Mouse (Mus musculus) kidney, postnatal 0 days (tissue): Measurements from ENCODE around the gene Dhrs7c. TPM values are rescaled to one million over a fixed set of nuclear protein-coding genes. Genes with fewer than 3 reads are reported as not detected.

ENCODE experiments used
- ATAC-seq: fragments of 200-750 bp; cut with Nextera tagmentation; replicated peaks from 2 replicates; pipeline ENCODE4 v1.8.0; 2017; ENCODE audit warnings: low read depth, moderate number of reproducible peaks, moderate TSS enrichment, moderate library complexity; ENCODE audit not compliant: low FRiP score
- DNase-seq: peaks from one replicate; pipeline ENCODE4 v3.0.0-alpha.2; 2016; ENCODE audit warnings: low spot score
- H3K27ac ChIP-seq: fragments of 300-500 bp; sonication (generic); 2 replicates; pipeline ENCODE4 v1.5.1; 2014; ENCODE audit warnings: mild to moderate bottlenecking
- H3K27me3 ChIP-seq: fragments of 300-500 bp; sonication (generic); 2 replicates; pipeline ENCODE4 v1.6.1; 2014; ENCODE audit warnings: low read length, mixed read lengths; ENCODE audit not compliant: insufficient read depth
- H3K36me3 ChIP-seq: fragments of 300-500 bp; sonication (generic); 2 replicates; pipeline ENCODE4 v1.6.1; 2014; ENCODE audit warnings: low read length, mixed read lengths; ENCODE audit not compliant: insufficient read depth
- H3K4me1 ChIP-seq: fragments of 300-500 bp; sonication (generic); replicated peaks from 2 replicates; pipeline ENCODE4 v1.6.1; 2014; ENCODE audit warnings: antibody characterized with exemption, low read length, mixed read lengths; ENCODE audit not compliant: insufficient read depth
- H3K4me2 ChIP-seq: fragments of 300-500 bp; sonication (generic); 2 replicates; pipeline ENCODE4 v1.6.1; 2014; ENCODE audit warnings: mild to moderate bottlenecking, low read length, moderate library complexity, mixed read lengths
- H3K4me3 ChIP-seq: fragments of 300-500 bp; sonication (generic); replicated peaks from 2 replicates; pipeline ENCODE4 v1.5.1; 2014; ENCODE audit warnings: low read depth, low read length
- H3K9ac ChIP-seq: fragments of 300-500 bp; sonication (generic); 2 replicates; pipeline ENCODE4 v1.6.1; 2014; ENCODE audit warnings: low read depth, low read length
- H3K9me3 ChIP-seq: fragments of 300-500 bp; sonication (generic); replicated peaks from 2 replicates; pipeline ENCODE4 v1.6.1; 2016; ENCODE audit warnings: low read length, inconsistent platforms, mixed read lengths
- CTCF ChIP-seq: IDR thresholded peaks from 2 replicates; pipeline ENCODE4 v1.5.1; 2016; ENCODE audit warnings: antibody characterized with exemption, low read depth, mild to moderate bottlenecking, moderate library complexity
- WGBS: fragments of 180-500 bp; shearing (Covaris S2); extraction: QIAGEN DNeasy Blood & Tissue Kit; methylation state at CpG from one replicate; pipeline ENCODE4 v1.1.7; 2014; 5-methylcytosine and 5-hydroxymethylcytosine counted together
- polyA plus RNA-seq: library from polyadenylated mRNA; unstranded; fragments of >200 nt; fragmentation: Nextera tagmentation; extraction: Ambion mirVana; gene quantifications from 2 replicates; pipeline ENCODE4 v1.2.1, GENCODE M21; 2015

Gene Dhrs7c
- polyA plus RNA-seq: not detected in 2 replicates

DNA sequence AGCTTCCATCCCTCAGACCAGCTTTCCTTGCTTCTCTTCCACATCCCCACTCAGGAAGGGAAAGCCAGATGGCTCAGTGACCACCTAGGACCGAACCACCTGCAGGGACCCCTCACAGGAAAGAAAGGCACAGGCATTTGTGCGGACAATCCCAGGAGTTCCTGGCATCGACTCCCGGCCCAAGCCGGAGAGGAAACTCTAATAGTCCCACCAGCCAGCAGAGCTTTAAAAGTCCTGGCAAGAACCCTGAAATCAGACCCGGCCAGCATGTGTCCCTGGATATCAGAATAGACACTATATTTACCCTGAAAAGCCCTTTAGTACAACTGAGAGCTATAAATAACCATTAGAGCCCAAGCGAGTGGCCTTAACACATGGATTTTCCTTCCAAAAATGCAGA lies at the start of gene Dhrs7c:
Gene Dhrs7c (plus strand): TSS at position 257 of the 400 bp plus-strand sequence.
- H3K4me2 ChIP-seq: no peak within 1 kb of the TSS
- no peak for DNase-seq
- TF ChIP-seq CTCF: no peak
- no peak within 1 kb of the TSS for H3K27ac ChIP-seq
- H3K9me3 ChIP-seq: no peaks in the 10 kb centered on the region
- no peaks in the 10 kb centered on the region for H3K27me3 ChIP-seq
- H3K4me1 ChIP-seq: no peaks in the 10 kb centered on the region
- WGBS: 62% methylated on average over 7 of the region's 7 CpGs
- no peaks in the 10 kb centered on the region for H3K36me3 ChIP-seq
- H3K9ac ChIP-seq: no peak within 1 kb of the TSS
- no peak within 1 kb of the TSS for H3K4me3 ChIP-seq
- no peak for ATAC-seq

DNA sequence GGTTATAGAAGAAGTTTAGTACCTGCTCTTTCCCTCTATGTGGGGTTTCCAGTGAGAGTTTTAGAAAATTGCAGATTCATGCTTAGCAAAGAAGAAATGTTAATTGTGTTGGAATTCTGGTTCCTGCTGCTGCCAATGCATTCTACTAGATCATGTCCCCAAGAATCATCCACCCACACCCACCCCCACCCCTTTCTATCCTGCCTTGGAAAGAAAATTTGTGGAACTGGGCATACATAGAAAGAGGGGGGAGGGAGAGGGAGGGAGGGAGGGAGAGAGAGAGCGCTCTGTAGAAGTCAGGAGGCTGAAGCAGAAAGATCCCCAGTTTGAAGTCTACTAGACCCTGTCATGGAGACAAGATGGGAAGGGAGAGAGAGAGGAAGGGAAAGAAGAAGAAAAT lies 41.7 kb upstream of the Dhrs7c start:
- Histone ChIP-seq H3K4me2 (no peak overlapping the region), H3K27me3 (no peaks in the 10 kb centered on the region), H3K4me1 (no peaks in the 10 kb centered on the region), H3K4me3 (no peak overlapping the region), H3K9me3 (no peaks in the 10 kb centered on the region), H3K9ac (no peak overlapping the region), H3K36me3 (no peaks in the 10 kb centered on the region), H3K27ac (no peak overlapping the region)
- 100% methylated on average over 1 of the region's 1 CpGs for WGBS
- DNase-seq: no peak
- TF ChIP-seq CTCF: no peak
- ATAC-seq: no peak

DNA sequence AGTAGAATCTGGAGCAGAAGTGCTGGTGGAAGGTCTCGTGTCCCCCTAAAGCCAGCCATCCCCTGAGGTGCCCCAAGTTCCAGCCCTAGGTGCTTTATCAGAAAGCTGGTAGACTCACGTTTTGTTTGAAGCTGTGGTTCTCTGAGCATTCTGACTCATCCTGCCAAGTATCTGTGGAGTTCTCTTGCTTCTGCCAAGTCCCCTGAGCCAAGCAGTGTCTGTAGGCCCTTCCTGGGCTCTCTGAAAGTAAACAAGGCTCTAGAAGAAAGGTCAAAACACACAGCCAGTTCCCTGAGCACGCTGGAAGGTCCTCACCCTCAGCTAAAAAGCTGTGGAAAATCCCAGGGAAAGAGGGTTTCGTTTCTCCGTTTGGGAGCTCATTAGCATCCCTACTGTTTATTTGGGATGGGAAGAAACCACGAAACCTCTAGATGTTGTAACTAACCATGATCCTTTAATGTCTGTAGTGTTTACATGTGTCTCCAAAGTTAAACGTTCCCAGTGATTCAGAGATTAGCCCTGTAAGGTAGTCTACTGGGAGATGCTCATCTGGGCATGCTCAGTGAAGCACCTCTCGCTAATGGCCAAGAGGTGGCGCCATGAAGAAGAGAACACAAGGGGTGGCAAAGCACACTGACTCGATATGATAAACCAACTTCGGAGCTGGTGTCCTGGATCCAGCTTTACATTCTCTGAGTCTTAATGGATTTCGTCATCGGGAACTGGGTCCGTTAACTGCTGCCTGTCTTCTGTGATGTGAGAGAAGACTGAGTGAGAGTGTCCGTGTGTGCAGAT lies 40.4 kb upstream of the Dhrs7c start:
- H3K27me3 ChIP-seq: no peaks in the 10 kb centered on the region
- no peaks in the 10 kb centered on the region for H3K9me3 ChIP-seq
- H3K36me3 ChIP-seq: no peaks in the 10 kb centered on the region
- no peaks in the 10 kb centered on the region for H3K4me1 ChIP-seq
- no peak overlapping the region for H3K4me3 ChIP-seq
- H3K27ac ChIP-seq: no peak overlapping the region
- WGBS: 70% methylated on average over 15 of the region's 15 CpGs
- ATAC-seq (no peak), DNase-seq (no peak)
- peak; percentile 36; the same call in 1 of the 2 replicates for TF ChIP-seq CTCF
- H3K4me2 ChIP-seq: no peak overlapping the region
- no peak overlapping the region for H3K9ac ChIP-seq

DNA sequence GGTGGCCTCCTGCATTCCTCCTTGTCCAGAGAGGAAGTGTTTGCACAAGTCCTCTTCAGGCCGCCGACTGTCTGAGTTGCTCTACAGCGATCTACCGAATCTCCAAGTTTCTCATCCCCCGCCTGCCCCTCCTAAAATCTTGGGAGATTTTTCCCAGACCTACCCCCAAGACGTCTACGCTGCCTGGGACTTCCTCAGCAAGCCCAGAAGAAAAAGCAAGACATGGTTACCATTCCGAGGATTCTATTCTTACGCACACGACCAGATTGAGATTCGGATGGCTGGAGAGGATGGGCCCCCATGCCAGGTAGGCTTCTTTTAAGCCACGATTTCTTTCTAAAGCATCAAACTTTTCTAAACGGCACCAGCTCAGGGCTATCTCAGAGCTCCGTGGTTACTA lies 26.9 kb upstream of the Dhrs7c start, which contains the start of gene Glp2r:
Gene Glp2r (minus strand): TSS at position 101 of the 400 bp plus-strand sequence.
- H3K27ac ChIP-seq: no peak within 1 kb of the TSS
- H3K9ac ChIP-seq: no peak within 1 kb of the TSS
- H3K27me3 ChIP-seq: no peaks in the 10 kb centered on the region
- H3K9me3 ChIP-seq: no peaks in the 10 kb centered on the region
- no peak within 1 kb of the TSS for H3K4me3 ChIP-seq
- H3K4me2 ChIP-seq: no peak within 1 kb of the TSS
- H3K4me1 ChIP-seq: no peaks in the 10 kb centered on the region
- ATAC-seq: no peak
- no peaks in the 10 kb centered on the region for H3K36me3 ChIP-seq
- DNase-seq: no peak
- no peak for TF ChIP-seq CTCF
- WGBS: 80% methylated on average over 14 of the region's 14 CpGs

DNA sequence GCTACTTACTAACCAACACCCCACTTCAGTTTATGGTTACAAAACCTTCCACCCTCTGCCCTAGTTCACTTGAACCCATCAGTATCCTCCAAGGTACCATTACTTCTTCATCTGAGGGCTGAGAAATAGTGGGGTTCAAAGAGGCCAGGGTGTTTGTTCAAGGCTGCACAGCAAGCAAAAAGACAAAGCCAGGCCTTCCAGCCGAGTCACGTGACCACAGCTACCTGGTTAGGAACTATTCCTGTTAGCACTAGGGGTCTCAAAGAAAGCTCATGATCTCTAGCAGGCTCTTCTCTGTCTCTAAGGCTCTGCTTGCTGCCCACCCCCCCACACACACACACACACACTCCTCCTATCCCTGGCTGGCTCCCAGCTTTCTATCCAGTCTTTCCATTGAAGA lies 26.3 kb upstream of the Dhrs7c start:
- TF ChIP-seq CTCF: no peak
- Histone ChIP-seq H3K27me3 (no peaks in the 10 kb centered on the region), H3K9ac (no peak overlapping the region), H3K36me3 (no peaks in the 10 kb centered on the region), H3K4me3 (no peak overlapping the region), H3K4me1 (no peaks in the 10 kb centered on the region), H3K4me2 (no peak overlapping the region), H3K9me3 (no peaks in the 10 kb centered on the region), H3K27ac (no peak overlapping the region)
- DNase-seq (no peak), ATAC-seq (no peak)
- 94% methylated on average over 2 of the region's 2 CpGs for WGBS

DNA sequence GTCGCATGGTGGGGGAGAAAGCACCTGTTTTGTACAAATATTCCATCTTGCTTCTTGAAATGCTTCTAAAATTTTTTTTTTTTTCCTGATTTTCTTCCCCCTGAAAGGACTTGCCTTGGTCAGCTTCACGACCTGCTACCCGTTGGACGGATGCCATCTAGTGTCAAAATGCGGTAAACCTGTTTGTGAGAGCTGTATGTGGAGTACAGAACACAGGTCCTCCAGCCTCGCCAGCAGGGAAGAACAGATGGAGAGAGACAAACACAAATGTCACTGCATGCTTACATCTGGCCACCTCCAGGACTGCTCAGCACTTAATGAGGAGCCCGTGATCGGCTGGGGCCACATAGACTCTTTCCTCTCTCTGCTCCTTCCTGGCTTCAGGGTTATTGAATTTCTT lies 25.4 kb upstream of the Dhrs7c start:
- Histone ChIP-seq H3K9me3 (no peaks in the 10 kb centered on the region), H3K9ac (no peak overlapping the region), H3K4me3 (no peak overlapping the region), H3K27me3 (no peaks in the 10 kb centered on the region), H3K4me1 (no peaks in the 10 kb centered on the region), H3K4me2 (no peak overlapping the region), H3K36me3 (no peaks in the 10 kb centered on the region), H3K27ac (no peak overlapping the region)
- no peak for ATAC-seq
- DNase-seq: peak; percentile 64
- WGBS: 22% methylated on average over 8 of the region's 8 CpGs
- TF ChIP-seq CTCF: peak; percentile 65
